Mouse (Mus musculus): ENCODE measurements around the gene Hapln2.

- TF ChIP-seq CTCF (IDR thresholded peaks at IDR 0.05; ENCODE audit: borderline replicate concordance, control insufficient read depth, extremely low read depth, insufficient read depth, low read length, poor library complexity) (no peak), POLR2A (IDR thresholded peaks at IDR 0.05; ENCODE audit: control insufficient read depth, extremely low read depth, insufficient read depth, low read length, poor library complexity) (no peak)
Measured at GRCm38 (mm10) chr3:88049532-88049931, 22.1 kb upstream of the Hapln2 start.

Measured in thymus, adult 2 months (tissue).